In genomic region chr4:123104651-123105450, GRCm38 (mm10) we compare ENCODE assay signal across 9 mouse cellular contexts. TPM values are rescaled to one million over a fixed set of nuclear protein-coding genes. Genes with fewer than 3 reads are reported as not detected.
DNase-seq lines count a peak whose midpoint lies in the region; ATAC-seq lines count a peak whose summit lies in the region.
"Had no signal": no experiment of that assay in that cellular context is flagged by ENCODE, and none has a peak within 500 bp of the region (broad histone marks: within the 10 kb centered on the region; RNA-seq: fewer than 3 reads in every experiment).

TSS of gene Bmp8b (plus strand) at chr4:123105165.

- peak; percentile 50; the same call in 1 of the 2 replicates for ATAC-seq in forebrain, embryonic 14.5 days
- ATAC-seq in megakaryocyte-erythroid progenitor cell, adult 5-6 weeks (replicated peaks; ENCODE audit: low FRiP score, low TSS enrichment, poor library complexity, severe bottlenecking), result peak; percentile 36
- ATAC-seq in inflammation-experienced regulatory T-cells, adult 6 months, result no peak

- H3K9me3 ChIP-seq in forebrain, embryonic 14.5 days (replicated peaks; ENCODE audit: control insufficient read depth, low read length), result no peaks in the 10 kb centered on the region

- 4% methylated on average over 68 of the region's 75 CpGs for WGBS in forebrain, embryonic 14.5 days

- peaks cover 24% of the 10 kb centered on the region for H3K27me3 ChIP-seq in forebrain, embryonic 14.5 days (replicated peaks; ENCODE audit: control insufficient read depth, insufficient read depth, low read length)

- no peaks in the 10 kb centered on the region for H3K36me3 ChIP-seq in forebrain, embryonic 14.5 days (ENCODE audit: control insufficient read depth, insufficient read depth, low read length)

- peak within 1 kb of the TSS; percentile 42 for H3K4me2 ChIP-seq in forebrain, embryonic 14.5 days (ENCODE audit: low read length)

- peaks cover 7% of the 10 kb centered on the region for H3K4me1 ChIP-seq in forebrain, embryonic 14.5 days (ENCODE audit: control insufficient read depth, insufficient read depth, low read length)

- peak; percentile 20 for DNase-seq in embryo, embryonic 10 days (ENCODE audit: low spot score)
- DNase-seq in embryo, embryonic 10.5 days (ENCODE audit: low spot score), result no peak
- no peak for DNase-seq in forebrain, embryonic 14.5 days (ENCODE audit: low spot score)
- DNase-seq in kidney, postnatal 25 days, result peak; percentile 28 to 61
- DNase-seq in left cerebral cortex, adult 8-10 months (ENCODE audit: low spot score in 2 of 2), result no peak
- DNase-seq in spleen, postnatal 14 days (ENCODE audit: low spot score in 2 of 2), result no peak

- no peak within 1 kb of the TSS for H3K9ac ChIP-seq in forebrain, embryonic 14.5 days (ENCODE audit: low read length)

- peak within 1 kb of the TSS; percentile 26 for H3K4me3 ChIP-seq in forebrain, embryonic 14.5 days (ENCODE audit: low read depth, low read length)

- no peak within 1 kb of the TSS for H3K27ac ChIP-seq in forebrain, embryonic 14.5 days (ENCODE audit: low read depth, low read length)

RNA-seq across cellular contexts. Expression of gene Bmp8b, which starts in this region (rescaled TPM):
- 0.08 and 0.21 TPM in 2 replicates for polyA plus RNA-seq in forebrain, embryonic 14.5 days (2014; fragmentation: Nextera tagmentation; extraction: Ambion mirVana)
- total RNA-seq in megakaryocyte-erythroid progenitor cell, adult 5-6 weeks (2014; fragmentation: Nextera tagmentation), result 0.33 TPM in 1 of 2 replicates, not detected in the other
- total RNA-seq in megakaryocyte-erythroid progenitor cell, adult 5-6 weeks (2017), result not detected in 2 replicates
- polyA plus RNA-seq in inflammation-experienced regulatory T-cells, adult 6 months (2017; shearing (Covaris generic)), result not detected
- total RNA-seq in left cerebral cortex, adult 8-10 months (2022), result under 1 TPM in 3 of 4 experiments, not detected in 1; 0.16 to 0.19 (median 0.19) TPM
- total RNA-seq: common myeloid progenitor, adult 5-6 weeks had no signal

Comparison
In these comparisons a context has a peak if more than half of its experiments do, and no peak if none do; other contexts are left out.
1. DNase-seq: peak in embryo, embryonic 10 days (single experiment) and kidney, postnatal 25 days (2 of 2); none in embryo, embryonic 10.5 days (single experiment), forebrain, embryonic 14.5 days (single experiment), left cerebral cortex, adult 8-10 months (0 of 2) and spleen, postnatal 14 days (0 of 2).
2. Peak in ATAC-seq, H3K4me3 ChIP-seq and H3K4me2 ChIP-seq in forebrain, embryonic 14.5 days; RNA of the gene not detected or under 1 TPM.
3. Peak in ATAC-seq in megakaryocyte-erythroid progenitor cell, adult 5-6 weeks; RNA of the gene not detected or under 1 TPM.